Mouse (Mus musculus): ENCODE results near the gene Vezt. TPM values are rescaled to one million over a fixed set of nuclear protein-coding genes. Genes with fewer than 3 reads are reported as not detected.
A peak's percentile ranks its signal among the peaks of the same experiment; 100 is the strongest.

Vezt gene
- polyA plus RNA-seq, 1 experiment from 2014 or later, result 23.4 TPM

GRCm38 (mm10) chr10:94037196-94037595 lies 1.6 kb upstream of the Vezt start:
- POLR2A ChIA-PET, result no interaction called here

GRCm38 (mm10) chr10:94036375-94036758 lies 750 bp upstream of the Vezt start:
- DNase-seq (ENCODE audit: low read depth, low spot score), result no peak
- H3K27me3 ChIP-seq, result no peaks in the 10 kb centered on the region
- in situ Hi-C loops (cut with MboI; ENCODE audit: low pct_unique_long_range_greater_than_20kb), result no loop called here
- TF ChIP-seq CTCF (IDR thresholded peaks at IDR 0.05), result no peak
- POLR2A ChIA-PET, result no interaction called here
- ATAC-seq, result peak; percentile 24
- CTCF ChIA-PET, result interaction anchor here (0.9 to 3.0 kb wide), 3 partner anchors 26 to 80 kb away, joined by 3 to 9 read pairs (median 5); no protein-coding TSS in a partner anchor

More at GRCm38 (mm10) chr10:94037196-94037595, 1.6 kb upstream of the Vezt start:
- no peak for TF ChIP-seq CTCF (IDR thresholded peaks at IDR 0.05)
- ATAC-seq, result no peak
- CTCF ChIA-PET, result interaction anchor here (1.4 to 3.0 kb wide), 2 partner anchors 15 to 79 kb away, joined by 3 to 9 read pairs; no protein-coding TSS in a partner anchor
- DNase-seq (ENCODE audit: low read depth, low spot score), result no peak
- in situ Hi-C loops (cut with MboI; ENCODE audit: low pct_unique_long_range_greater_than_20kb), result no loop called here
- H3K27me3 ChIP-seq, result no peaks in the 10 kb centered on the region

GRCm38 (mm10) chr10:94034876-94035657 lies 550 bp downstream of the Vezt start:
- ChIA-PET CTCF (interaction anchor here (0.6 to 3.0 kb wide), 6 partner anchors 10 to 82 kb away, joined by 3 to 9 read pairs (median 4); no protein-coding TSS in a partner anchor), POLR2A (no interaction called here)
- no peak for TF ChIP-seq CTCF (IDR thresholded peaks at IDR 0.05)
- ATAC-seq (peak; percentile 56), DNase-seq (ENCODE audit: low read depth, low spot score) (no peak)
- H3K27me3 ChIP-seq, result no peaks in the 10 kb centered on the region
- in situ Hi-C loops (cut with MboI; ENCODE audit: low pct_unique_long_range_greater_than_20kb), result no loop called here

- POLR2A ChIA-PET, result no interaction called here
- CTCF ChIA-PET, result interaction anchor here (1.1 kb wide), 1 partner anchor 23 kb away, joined by 3 read pairs; no protein-coding TSS in a partner anchor
- no peaks in the 10 kb centered on the region for H3K27me3 ChIP-seq
- no peak for ATAC-seq
- no peak for DNase-seq (ENCODE audit: low read depth, low spot score)
- no peak for TF ChIP-seq CTCF (IDR thresholded peaks at IDR 0.05)
- in situ Hi-C loops (cut with MboI; ENCODE audit: low pct_unique_long_range_greater_than_20kb), result no loop called here
These were observed 4.5 kb downstream of the Vezt start for GRCm38 (mm10) chr10:94031164-94031563.

GRCm38 (mm10) chr10:94028493-94028892 lies 7.1 kb downstream of the Vezt start:
- in situ Hi-C loops (cut with MboI; ENCODE audit: low pct_unique_long_range_greater_than_20kb), result no loop called here
- DNase-seq (ENCODE audit: low read depth, low spot score), result no peak
- ChIA-PET POLR2A (no interaction called here), CTCF (interaction anchor here (2.8 kb wide), 1 partner anchor 14 kb away, joined by 13 read pairs; no protein-coding TSS in a partner anchor)
- no peak for ATAC-seq
- no peak for TF ChIP-seq CTCF (IDR thresholded peaks at IDR 0.05)
- H3K27me3 ChIP-seq, result no peaks in the 10 kb centered on the region

- CTCF ChIA-PET, result no interaction called here
- H3K27me3 ChIP-seq, result no peaks in the 10 kb centered on the region
- DNase-seq (ENCODE audit: low read depth, low spot score) (no peak), ATAC-seq (no peak)
- POLR2A ChIA-PET, result no interaction called here
- TF ChIP-seq CTCF (IDR thresholded peaks at IDR 0.05), result no peak
- in situ Hi-C loops (cut with MboI; ENCODE audit: low pct_unique_long_range_greater_than_20kb), result no loop called here
These were observed 10.5 kb downstream of the Vezt start for GRCm38 (mm10) chr10:94025079-94025478.

- CTCF ChIA-PET, result no interaction called here
- in situ Hi-C loops (cut with MboI; ENCODE audit: low pct_unique_long_range_greater_than_20kb), result no loop called here
- no peak for TF ChIP-seq CTCF (IDR thresholded peaks at IDR 0.05)
- DNase-seq (ENCODE audit: low read depth, low spot score) (no peak), ATAC-seq (no peak)
- POLR2A ChIA-PET, result interaction anchor here (0.6 kb wide), 1 partner anchor 107 kb away, joined by 3 read pairs; no protein-coding TSS in a partner anchor
- no peaks in the 10 kb centered on the region for H3K27me3 ChIP-seq
These were observed 14.6 kb downstream of the Vezt start for GRCm38 (mm10) chr10:94021059-94021458.

- no peaks in the 10 kb centered on the region for H3K27me3 ChIP-seq
- in situ Hi-C loops (cut with MboI; ENCODE audit: low pct_unique_long_range_greater_than_20kb), result no loop called here
- TF ChIP-seq CTCF (IDR thresholded peaks at IDR 0.05), result no peak
- ChIA-PET CTCF (no interaction called here), POLR2A (interaction anchor here (0.6 kb wide), 1 partner anchor 108 kb away, joined by 3 read pairs; no protein-coding TSS in a partner anchor)
- DNase-seq (ENCODE audit: low read depth, low spot score) (no peak), ATAC-seq (no peak)
These were observed 15.0 kb downstream of the Vezt start for GRCm38 (mm10) chr10:94020587-94020986.

- in situ Hi-C loops (cut with MboI; ENCODE audit: low pct_unique_long_range_greater_than_20kb), result no loop called here
- no peak for DNase-seq (ENCODE audit: low read depth, low spot score)
- H3K27me3 ChIP-seq, result no peaks in the 10 kb centered on the region
- TF ChIP-seq CTCF (IDR thresholded peaks at IDR 0.05), result no peak
- ATAC-seq, result no peak
- ChIA-PET CTCF (no interaction called here), POLR2A (no interaction called here)
These were observed 18.2 kb downstream of the Vezt start for GRCm38 (mm10) chr10:94017455-94017854.

- ATAC-seq, result peak; percentile 60
- ChIA-PET CTCF (interaction anchor here (0.8 to 4.0 kb wide), 5 partner anchors 9 to 103 kb away, joined by 3 to 23 read pairs (median 4); no protein-coding TSS in a partner anchor), POLR2A (interaction anchor here (0.8 kb wide), 1 partner anchor 14 kb away, joined by 3 read pairs; no protein-coding TSS in a partner anchor)
- in situ Hi-C loops (cut with MboI; ENCODE audit: low pct_unique_long_range_greater_than_20kb), result no loop called here
- H3K27me3 ChIP-seq, result no peaks in the 10 kb centered on the region
- DNase-seq (ENCODE audit: low read depth, low spot score), result no peak
- TF ChIP-seq CTCF (IDR thresholded peaks at IDR 0.05), result no peak
These were observed 21.4 kb downstream of the Vezt start for GRCm38 (mm10) chr10:94014200-94014599.

- DNase-seq (ENCODE audit: low read depth, low spot score) (no peak), ATAC-seq (peak; percentile 60)
- in situ Hi-C loops (cut with MboI; ENCODE audit: low pct_unique_long_range_greater_than_20kb), result no loop called here
- ChIA-PET CTCF (interaction anchor here (0.7 to 4.0 kb wide), 7 partner anchors 9 to 140 kb away, joined by 3 to 23 read pairs (median 3); no protein-coding TSS in a partner anchor), POLR2A (no interaction called here)
- TF ChIP-seq CTCF (IDR thresholded peaks at IDR 0.05), result peak; percentile 94
- H3K27me3 ChIP-seq, result no peaks in the 10 kb centered on the region
These were observed 22.4 kb downstream of the Vezt start for GRCm38 (mm10) chr10:94013196-94013595.

All from Patski (cell line).